Mouse (Mus musculus) heart, postnatal 25 days (tissue): Measurements from ENCODE around the gene Prima1. TPM values are rescaled to one million over a fixed set of nuclear protein-coding genes. Genes with fewer than 3 reads are reported as not detected.

Source experiments
- DNase-seq: peaks from one replicate; pipeline ENCODE4 v3.0.0; 2022; ENCODE audit warnings: low spot score
- intact Hi-C: fragments of 180-260 bp; cut with DNase I; formaldehyde crosslinking; loops from one replicate; pipeline ENCODE4 v1.15.1; 2025
- total RNA-seq, 2 experiments: library from RNA; stranded (reverse); gene quantifications; 2 replicates each; pipeline ENCODE4 v1.2.3; 2021

The Prima1 gene
- under 1 TPM; 0.31 to 0.47 TPM for total RNA-seq

DNA sequence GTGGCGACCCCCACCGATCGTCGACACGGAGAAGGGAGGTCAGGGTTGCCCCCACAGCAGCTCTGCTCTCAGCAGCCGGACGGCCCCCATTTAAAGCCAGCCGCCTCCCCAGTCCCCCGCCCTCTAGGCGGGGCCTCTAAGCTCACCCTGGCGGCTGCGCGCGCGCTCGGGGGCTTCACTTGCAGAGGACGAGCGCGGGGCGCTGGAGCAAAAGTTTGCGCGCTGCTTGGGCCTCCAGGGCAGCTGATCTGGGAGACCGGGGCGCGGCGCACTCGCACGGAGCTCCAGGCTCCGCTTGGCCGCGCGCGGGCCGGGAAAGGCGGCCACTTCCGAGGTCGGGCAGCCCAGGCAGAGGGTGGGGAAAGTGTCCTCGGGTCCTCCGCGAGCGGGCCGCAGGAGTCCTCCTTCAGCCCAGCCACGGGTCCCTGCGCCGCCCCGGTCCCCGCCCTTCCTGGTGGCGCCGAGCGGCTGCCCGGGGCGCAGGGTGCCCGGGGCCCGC, at the start of gene Prima1:
TSS of gene Prima1 (minus strand) at position 68 of the 499 bp plus-strand sequence.
- intact Hi-C loops: loop anchor here (2.0 to 5.0 kb wide), 2 partner anchors 60 to 97 kb away; no protein-coding TSS in a partner anchor
- peak; percentile 35 for DNase-seq

DNA sequence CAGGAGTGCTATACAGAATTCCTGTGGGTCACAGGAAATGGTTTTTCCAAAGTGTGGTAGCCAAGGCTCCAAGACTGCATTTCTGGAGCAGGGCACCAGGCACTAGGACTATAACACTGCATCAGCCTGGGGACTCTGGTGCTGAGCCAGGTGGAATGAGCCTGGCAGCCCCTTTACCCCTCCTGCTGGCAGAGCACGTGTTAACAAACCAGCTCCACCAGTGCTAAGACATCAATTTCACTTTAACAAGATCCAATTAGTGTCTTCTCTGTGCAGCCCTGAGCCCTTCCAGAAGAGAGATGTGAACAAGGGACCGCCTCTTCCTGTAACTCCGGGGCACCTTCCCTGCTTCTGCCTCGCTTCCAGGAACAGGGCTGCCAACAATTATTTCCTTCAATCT, 45.3 kb upstream of the Prima1 start:
- no peak for DNase-seq
- intact Hi-C loops: no loop called here

DNA sequence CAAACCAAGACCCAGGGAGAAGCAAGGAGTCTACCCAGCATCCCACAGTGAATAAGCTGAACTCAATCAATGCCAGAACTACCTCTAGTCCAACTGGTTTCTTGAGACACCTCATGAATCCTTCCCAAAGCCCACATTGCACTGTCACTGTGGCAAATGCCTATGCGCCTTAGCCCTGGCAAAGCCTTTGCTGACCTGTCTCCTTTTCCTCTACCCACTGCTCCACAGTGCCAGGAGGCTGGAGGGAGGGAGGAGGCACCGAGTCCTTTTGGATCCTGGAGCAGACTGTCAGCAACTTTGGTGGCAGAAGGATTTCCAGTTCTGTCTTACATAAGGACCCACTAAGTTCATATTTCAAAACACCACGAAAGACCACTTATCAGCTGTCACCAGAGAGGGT, 41.5 kb upstream of the Prima1 start:
- intact Hi-C loops: no loop called here
- DNase-seq: no peak

DNA sequence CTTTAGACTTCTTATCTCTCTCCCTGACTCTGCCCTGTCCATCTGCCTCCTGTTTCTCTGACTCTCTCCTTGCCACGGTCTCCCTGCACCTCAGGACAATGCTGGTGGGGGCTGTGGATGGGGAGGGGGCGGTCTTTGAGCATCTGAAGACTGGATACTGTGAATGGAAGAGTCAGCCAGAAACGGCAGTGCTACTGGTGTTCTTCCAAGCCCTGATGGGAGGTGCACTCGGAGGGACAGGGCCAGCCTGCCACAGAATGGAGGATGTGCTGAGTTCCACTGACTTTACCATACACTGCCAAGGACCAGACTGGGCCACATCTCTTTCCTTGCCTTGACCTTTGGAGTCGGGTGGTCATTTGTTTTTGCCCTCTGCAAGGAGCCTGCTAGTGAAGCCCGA, 41.0 kb upstream of the Prima1 start:
- DNase-seq: no peak
- intact Hi-C loops: no loop called here

DNA sequence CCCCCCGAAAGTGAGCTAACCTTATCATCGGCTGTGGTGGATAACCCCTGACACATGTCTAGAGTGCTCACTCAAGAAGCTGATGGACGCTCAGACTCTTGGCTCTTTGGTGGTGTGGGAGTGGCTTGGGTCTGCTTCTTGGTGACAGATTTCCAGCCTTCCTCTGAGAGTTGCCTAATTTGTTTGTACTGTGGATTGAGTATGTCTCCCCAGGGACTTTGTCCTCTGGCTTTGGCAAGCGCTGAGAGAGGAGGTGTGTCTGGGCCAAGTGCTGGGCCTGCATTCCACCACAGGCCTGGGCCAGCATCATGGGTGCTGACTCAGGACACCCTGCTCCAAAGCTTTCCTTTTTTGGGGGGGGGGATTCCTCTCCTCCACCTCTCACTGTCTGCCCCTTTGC, 40.0 kb upstream of the Prima1 start:
- peak; percentile 6 for DNase-seq
- intact Hi-C loops: no loop called here

DNA sequence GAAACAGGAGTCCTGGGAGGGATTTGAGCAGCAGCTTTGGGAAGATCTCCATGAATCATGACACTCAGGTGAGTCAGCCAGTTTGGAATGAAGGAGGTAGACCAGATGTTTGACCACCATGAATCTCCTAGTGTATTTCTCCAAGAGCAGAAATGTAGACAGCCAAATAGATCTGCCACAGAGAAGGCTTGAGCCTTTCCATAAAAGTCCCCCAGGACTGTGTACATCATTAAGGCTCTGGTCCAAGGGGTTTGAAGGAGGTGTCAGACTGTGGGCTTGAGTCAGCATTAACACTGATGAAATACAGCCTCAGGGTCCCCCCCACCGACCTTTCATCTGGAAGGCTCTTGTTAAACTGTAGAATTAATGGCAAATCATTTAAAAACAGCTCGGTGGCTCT, 39.5 kb upstream of the Prima1 start:
- intact Hi-C loops: no loop called here
- DNase-seq: no peak

DNA sequence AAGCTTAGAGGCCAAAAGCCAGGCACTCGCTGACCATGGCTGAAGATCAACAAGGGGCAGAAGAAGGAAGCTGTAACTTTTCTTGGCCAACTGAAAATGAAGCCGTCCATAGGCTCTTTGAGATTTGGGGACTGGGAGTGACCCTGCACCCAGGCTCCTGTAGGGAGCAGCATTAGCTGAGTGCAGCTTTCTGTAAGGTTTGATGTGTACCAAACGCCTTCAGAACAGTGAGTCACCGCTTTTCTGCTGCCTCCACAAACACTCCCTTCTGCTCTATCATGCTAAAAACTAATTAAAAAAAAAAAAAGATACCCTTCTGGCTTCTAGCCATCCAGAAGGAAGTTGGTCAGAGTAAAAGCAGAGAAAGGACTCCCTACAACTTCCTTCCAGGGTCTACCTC, 34.5 kb upstream of the Prima1 start:
- intact Hi-C loops: no loop called here
- no peak for DNase-seq

DNA sequence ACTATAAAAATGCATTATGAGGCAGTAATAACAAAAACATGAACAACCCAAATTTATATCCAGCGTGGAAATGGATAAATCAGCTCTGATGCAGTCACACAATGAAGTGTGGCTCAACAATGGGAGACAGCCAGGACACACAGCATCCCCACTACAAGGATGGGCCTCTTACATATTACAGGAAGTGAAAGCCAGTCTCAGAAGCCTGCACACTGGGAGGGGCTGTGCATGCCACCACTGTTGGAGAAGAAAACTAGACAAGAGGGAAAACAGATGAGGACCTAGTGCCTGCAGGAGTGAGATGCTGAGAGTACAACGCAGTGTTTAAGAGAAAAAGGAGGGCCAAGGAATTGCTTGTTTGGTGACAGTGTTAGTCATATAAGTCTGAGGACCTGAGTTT, 31.8 kb upstream of the Prima1 start:
- DNase-seq: no peak
- intact Hi-C loops: no loop called here

DNA sequence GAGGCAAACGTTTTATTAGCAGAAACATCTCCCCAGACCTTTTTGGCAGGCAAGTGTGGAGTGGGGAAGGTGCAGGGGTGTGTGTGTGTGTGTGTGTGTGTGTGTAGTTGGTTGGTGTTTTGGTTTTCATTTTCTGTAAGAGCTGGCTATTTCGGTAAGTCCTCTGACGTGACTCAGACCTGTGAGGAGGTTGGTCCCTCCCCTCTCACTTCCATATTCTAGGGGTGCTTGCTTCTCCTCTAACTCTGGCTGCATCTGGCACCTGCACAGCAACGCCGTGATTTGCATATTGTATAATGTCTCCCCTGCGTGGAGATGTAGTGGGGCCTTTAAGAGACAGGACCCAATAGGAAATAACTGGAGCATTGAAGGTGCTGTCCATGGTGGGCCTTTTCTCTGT, 31.1 kb upstream of the Prima1 start:
- intact Hi-C loops: no loop called here
- DNase-seq: no peak

DNA sequence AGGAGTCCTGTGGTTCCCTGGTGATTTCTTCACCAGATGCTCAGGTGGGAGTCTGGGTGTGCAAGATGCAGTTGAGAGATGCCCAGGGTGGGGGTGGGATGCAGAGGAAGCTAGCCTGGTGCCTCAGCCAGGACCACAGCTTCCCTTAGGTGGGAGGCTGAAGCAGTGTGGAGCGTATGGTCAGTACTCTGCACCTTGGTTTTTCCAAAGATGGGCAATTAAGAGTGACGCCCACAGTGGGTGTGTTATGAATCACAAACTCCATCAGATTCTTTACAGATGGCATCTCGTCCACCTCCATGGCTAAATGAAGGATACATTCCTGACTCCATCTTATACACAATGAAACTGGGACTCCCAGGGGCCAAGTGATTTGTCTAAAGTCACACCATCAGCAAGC, 30.2 kb upstream of the Prima1 start:
- intact Hi-C loops: no loop called here
- DNase-seq: no peak

DNA sequence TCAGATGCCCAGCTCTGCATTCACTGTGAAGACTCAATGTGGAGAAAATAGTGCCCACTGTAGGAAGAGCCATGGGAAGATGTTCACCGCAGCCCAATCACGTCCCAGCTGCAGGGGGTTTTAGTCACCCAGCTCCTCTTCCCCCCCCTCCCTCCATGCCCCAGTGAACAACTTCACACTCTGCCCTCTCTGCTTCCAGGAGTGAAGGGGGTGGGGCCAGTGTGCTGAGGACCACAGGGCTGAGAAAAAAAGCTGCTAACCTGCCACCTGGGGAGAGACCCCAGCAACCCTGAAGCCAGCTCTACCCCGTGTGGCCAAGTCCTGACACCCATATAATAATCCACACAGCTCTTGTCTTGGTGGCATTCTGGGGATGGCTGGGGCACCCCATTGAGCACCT, 24.7 kb upstream of the Prima1 start:
- DNase-seq: no peak
- intact Hi-C loops: no loop called here

DNA sequence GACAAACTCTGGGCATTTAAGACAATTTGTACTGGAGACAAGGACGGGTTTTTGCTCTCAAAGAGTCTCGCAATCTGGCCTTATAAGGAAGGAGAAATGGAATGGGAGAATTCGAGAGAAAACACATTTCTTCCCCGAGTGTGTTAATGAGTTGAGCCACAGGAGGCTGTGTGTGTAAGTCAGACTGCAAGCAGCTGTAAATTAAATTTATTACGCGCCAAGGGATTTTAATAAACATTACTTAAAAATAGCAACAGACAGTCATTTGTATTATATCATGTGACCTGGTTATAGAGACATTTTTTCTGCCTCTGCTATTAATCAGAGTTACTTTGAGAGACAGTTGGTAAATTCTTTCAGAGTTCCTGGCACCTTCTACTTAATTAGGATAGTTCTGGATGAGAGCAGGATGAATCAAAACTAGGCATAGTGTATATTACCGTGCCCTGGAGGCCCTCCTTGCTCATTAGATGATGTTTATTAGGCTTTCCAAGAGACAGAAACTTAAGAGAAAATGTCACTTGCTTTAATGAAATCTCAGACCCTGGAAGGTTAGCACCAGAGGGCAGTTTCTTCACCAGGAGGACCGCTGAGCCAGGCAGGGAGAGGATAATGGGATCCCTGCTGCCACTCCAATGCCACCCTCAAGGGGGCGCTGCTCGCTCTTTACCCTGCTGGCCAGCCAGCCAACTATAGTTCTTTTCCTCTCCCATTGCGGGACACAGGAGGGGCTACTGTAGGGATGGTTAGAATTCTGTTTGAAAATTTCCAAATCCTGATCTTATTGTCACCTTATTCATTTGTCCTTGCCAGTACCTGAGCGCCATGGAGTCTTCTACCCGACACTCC, 20.3 kb upstream of the Prima1 start:
- intact Hi-C loops: no loop called here
- no peak for DNase-seq

DNA sequence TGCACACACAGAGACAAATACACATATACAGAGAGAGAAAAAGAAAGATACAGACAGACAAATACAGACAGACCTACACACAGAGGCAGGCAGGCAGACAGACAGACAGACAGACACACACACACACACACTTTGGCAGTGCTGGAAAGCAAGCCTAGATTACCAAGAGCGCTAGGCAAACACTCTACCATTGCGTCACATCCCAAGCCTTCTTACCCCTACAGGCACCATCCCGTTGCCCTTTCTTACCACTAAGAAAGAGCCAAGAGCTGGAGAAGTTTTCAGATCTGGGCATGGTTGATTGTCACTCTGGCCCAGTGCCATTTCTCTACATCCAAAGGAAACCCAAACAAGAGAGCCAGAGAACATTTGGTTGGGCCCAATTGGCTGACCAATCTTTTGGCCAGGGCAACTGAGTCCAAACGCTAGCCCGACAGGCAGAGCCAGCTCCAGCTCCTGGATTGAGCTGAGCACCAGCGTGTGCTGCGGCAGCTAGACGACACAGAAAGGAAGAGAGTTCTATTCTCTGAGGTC, 11.0 kb upstream of the Prima1 start:
- intact Hi-C loops: no loop called here
- no peak for DNase-seq

DNA sequence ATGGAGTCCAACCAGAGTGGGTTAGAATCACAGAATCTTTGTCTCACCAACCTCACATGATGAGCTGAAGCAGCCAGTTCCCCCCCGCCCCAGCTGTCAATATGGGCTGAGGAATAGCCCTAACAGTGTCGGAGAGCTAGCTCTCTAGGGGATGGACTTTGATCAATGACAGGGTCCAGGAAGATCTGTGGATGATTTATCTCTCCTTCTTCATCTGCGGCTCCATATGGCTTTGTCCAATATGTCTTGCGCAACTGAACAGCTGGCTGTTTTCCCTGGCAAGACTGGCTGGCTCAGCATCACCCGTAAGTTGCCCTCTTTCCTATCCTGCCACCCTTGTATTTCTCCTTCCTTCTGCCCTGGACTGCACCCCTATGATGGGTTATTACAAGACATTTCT, 9.2 kb upstream of the Prima1 start:
- no peak for DNase-seq
- intact Hi-C loops: no loop called here

DNA sequence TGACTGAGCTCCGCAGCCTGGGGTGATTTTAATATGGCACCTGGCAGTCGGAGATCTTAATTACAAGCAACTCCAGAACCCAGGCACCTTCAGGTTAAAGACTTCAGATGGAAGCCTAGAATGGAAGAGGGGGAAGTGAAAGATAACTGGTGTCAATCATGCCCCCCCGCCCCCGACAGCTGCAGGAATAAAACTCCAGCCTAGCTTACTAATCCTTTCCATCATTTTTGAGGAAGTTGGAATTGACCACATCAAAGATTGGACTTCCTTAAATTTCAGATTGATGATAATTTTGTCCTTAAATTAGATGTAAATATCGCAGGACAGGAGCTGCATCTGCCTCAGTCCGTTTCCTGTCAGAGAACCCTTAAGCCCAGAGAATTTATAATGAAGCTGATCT, 8.4 kb upstream of the Prima1 start:
- DNase-seq: no peak
- intact Hi-C loops: no loop called here

DNA sequence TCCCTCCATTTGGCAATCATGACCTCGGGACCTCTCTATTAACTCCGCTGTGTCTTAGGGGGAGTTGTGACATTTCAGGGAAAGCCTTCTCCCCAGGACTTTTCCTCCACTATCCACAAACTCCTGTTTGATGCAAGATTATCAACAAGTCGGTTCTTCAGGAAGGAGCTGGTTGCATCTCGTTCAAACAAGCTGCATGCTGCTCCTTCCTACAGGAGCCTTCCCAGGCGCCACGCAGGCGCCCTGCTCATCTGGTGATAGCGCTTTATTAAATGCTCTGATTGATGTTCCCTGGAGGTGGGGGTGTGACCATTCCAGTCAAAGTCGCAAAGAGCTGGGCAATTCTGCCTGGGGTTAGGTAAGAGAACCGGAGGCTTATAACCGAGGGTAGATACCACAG, 1.1 kb upstream of the Prima1 start:
- intact Hi-C loops: loop anchor here (2.0 to 5.0 kb wide), 2 partner anchors 59 to 98 kb away; no protein-coding TSS in a partner anchor
- DNase-seq: no peak

DNA sequence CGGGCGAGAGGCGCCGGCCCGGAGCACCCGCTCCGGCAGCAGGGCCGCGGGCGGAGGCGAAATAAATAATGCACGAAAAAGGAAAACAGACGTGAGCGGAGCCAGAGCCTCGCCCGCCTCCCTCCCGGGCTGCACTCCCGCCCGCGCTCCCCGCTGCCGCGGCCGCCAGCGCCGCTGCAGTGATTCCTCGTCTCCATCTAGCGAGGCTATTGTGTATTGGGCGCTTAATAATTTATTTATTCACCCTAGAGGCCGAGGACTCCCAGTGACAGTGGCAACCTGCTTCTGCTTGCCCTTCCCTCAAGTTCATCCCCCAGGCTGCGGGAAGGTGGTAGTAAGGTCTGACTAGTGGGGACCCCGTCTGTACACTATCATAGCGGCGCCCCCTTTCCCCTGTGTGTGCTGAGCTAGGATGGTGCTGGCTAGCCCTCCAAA, 658 bp upstream of the Prima1 start:
- intact Hi-C loops: loop anchor here (2.0 to 5.0 kb wide), 2 partner anchors 60 to 98 kb away; no protein-coding TSS in a partner anchor
- peak; percentile 13 for DNase-seq

DNA sequence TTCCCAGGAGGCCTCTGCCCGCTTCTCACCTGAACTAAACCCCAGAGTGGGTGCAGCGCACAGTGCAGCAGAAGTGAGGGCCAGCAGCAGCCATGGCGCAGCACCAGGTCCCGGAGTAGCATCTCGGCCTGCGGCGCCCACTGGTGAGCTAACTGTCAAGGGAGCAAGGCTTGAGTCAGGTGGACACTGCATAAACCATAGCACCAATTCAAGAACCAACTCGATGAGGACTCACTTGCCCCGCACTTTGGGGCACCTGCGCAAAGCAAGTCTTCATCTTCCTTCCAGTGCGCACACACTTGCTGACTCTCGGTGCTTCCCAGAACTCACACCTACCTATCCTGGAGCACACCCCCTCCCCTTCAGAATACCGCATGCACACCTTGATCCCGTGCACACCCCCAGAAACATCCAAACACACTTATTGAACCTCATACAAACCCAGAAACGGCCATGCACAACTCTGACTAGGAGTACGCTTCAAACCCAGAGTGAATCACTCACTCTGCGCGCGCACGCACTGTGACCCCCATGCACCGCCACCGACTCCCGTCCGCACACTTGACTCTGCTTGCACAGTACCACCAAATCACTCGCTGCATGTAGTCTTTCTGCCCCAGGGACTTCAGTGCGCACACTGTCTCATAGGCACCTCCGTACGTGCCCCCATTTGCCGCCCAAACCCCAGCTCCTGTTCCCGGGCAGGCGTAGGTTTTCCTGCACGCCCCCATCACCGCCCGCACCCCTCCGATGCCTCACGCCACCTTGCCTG, 453 bp downstream of the Prima1 start:
- DNase-seq: no peak
- intact Hi-C loops: loop anchor here (2.0 to 5.0 kb wide), 2 partner anchors 61 to 97 kb away; no protein-coding TSS in a partner anchor

DNA sequence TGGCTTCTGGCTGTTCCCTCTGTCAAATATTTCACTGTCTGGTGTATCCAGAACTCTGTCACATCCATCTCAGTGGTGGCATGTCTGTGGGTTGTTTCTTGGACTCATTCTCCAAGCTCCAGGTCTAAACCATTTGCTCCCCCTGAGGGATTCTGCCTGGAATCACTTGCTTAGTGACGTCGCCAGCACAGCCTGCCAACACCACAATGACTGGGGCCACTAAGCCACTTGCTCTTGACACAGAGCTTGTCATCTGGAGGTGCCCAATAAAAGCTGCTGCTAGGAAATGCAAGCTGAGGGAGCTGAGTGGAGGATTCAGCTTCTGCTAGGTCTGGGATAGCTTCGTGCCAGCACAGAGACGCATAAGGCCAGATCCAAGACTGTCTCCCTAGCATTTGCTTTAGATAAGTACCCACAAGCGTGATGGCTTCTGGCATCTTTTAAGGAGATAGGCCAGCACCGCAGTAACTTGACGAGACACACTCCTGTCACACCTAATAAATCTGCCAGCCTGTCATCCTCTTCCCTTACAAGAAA, 3.0 kb downstream of the Prima1 start:
- no peak for DNase-seq
- intact Hi-C loops: no loop called here

DNA sequence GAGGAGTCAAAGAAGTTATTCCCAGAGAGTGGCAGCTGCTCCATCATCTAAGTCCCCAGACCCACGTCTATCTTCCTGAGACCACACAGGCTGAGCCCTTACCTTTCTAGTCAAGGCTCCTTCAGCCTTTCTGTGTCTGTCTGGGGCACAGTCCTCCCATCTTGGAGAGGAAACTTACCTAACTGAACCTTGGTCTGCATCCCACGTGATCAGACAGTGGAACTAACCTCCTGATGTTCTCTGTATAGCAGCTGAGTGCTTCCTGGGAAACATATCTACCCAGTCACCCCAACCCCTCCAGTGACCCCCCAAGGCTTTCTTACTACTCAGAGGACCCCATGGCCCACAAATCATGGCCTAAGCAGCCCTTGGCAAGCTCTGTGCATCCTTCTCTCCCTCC, 6.1 kb downstream of the Prima1 start:
- intact Hi-C loops: no loop called here
- no peak for DNase-seq
